Mouse (Mus musculus) bone marrow, adult 2 months (tissue): Measurements from ENCODE around the gene 1600014C10Rik. TPM values are rescaled to one million over a fixed set of nuclear protein-coding genes. Genes with fewer than 3 reads are reported as not detected.

ENCODE experiments used
- H3K27ac ChIP-seq: fragments of 200-500 bp; 2 replicates; pipeline ENCODE4 v1.5.1; 2012; ENCODE audit warnings: low read depth, mild to moderate bottlenecking, control low read depth, inconsistent platforms, low read length; ENCODE audit not compliant: control insufficient read depth, poor library complexity, insufficient read depth
- H3K4me1 ChIP-seq: fragments of 200-500 bp; 2 replicates; pipeline ENCODE4 v1.6.1; 2011; ENCODE audit warnings: low read length; ENCODE audit not compliant: control insufficient read depth, insufficient read depth
- H3K4me3 ChIP-seq: fragments of 200-500 bp; replicated peaks from 2 replicates; pipeline ENCODE3; 2011; ENCODE audit warnings: mild to moderate bottlenecking, low read depth, low read length, control low read depth; ENCODE audit not compliant: control insufficient read depth
- CTCF ChIP-seq: fragments of 200-500 bp; IDR thresholded peaks from 2 replicates; pipeline ENCODE4 v1.5.1; 2011; ENCODE audit warnings: low read length, control low read depth; ENCODE audit not compliant: control insufficient read depth, insufficient read depth
- POLR2A ChIP-seq: fragments of 200-500 bp; IDR thresholded peaks from 2 replicates; pipeline ENCODE4 v1.6.1; 2011; ENCODE audit warnings: low read depth, mild to moderate bottlenecking, control low read depth, low read length, borderline replicate concordance; ENCODE audit not compliant: control insufficient read depth
- WGBS: fragments of 180-500 bp; shearing (Covaris S2); methylation state at CpG from one replicate; pipeline ENCODE4 v1.1.7; 2018; 5-methylcytosine and 5-hydroxymethylcytosine counted together
- polyA plus RNA-seq: library from polyadenylated mRNA; stranded (reverse); fragments of >200 nt; gene quantifications from 2 replicates; pipeline ENCODE4 v1.2.4, GENCODE M21; 2011; ENCODE audit warnings: low replicate concordance; ENCODE audit not compliant: missing spikeins, insufficient read depth, insufficient read length

Gene 1600014C10Rik
- polyA plus RNA-seq, 1 experiment, result 22.2 TPM

DNA sequence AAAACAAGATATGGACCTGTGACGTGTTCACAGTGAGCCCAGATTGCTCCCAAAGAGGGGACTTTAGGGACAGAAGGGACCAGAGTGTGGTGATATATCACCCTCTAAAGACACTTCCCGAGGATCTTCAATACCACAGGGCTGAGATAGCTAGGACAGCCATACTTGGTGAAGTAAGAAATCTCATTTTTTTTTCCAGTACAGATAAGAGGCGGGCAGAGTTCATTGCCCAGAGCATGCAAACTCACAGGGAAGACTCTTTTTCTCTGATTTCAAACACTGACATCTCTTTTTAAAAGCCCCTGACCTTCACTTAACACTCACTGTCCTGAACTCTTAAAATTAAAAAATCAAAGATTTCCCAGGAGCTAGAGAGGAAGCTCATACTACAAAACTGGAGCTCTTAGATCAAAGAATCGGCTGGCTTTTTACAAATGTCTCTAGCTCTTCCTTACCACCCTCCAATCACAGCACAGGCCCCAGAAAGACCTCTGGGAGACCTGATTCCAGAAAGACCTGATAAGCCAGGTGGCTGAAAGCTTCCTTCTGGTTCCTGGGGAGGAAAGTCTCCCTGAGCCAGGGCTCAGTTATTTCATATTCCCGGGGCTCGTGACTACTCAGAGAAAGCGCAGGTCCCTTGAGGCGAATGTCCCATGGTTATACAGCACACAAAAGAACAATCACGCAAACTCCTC, 24.1 kb upstream of the 1600014C10Rik start:
- Histone ChIP-seq H3K27ac (no peak overlapping the region), H3K4me3 (no peak overlapping the region), H3K4me1 (peaks cover 3% of the 10 kb centered on the region)
- WGBS, result 82% methylated on average over 9 of the region's 9 CpGs
- TF ChIP-seq POLR2A (no peak), CTCF (no peak)

DNA sequence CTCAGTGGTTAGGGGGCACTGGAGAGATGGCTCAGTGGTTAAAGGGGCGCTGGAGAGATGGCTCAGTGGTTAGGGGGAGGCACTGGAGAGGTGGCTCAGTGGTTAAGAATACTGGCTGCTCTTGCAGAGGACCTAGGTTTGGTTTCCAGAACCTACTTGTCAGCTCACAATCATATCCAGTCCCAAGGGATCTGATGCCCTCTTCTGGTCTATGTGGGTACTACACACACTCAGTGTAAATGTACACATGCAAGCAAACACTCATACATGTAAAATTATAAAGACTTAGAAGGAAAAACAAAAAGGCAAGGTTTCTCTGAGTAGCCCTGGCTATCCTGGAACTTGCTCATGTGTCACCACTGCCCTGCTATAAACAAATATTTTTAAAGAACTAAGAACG, 21.6 kb upstream of the 1600014C10Rik start:
- TF ChIP-seq POLR2A (no peak), CTCF (no peak)

GRCm38 (mm10) chr7:38163433-38164050, 19.5 kb upstream of the 1600014C10Rik start:
- H3K4me1 ChIP-seq, result peaks cover 4% of the 10 kb centered on the region; the same call in 1 of the 2 replicates
- no peak overlapping the region for H3K27ac ChIP-seq
- TF ChIP-seq CTCF (no peak), POLR2A (no peak)
- 11% methylated on average over 9 of the region's 9 CpGs for WGBS
- no peak overlapping the region for H3K4me3 ChIP-seq

More for the DNA sequence above, 21.6 kb upstream of the 1600014C10Rik start:
- 88% methylated on average over 2 of the region's 2 CpGs for WGBS
- no peak overlapping the region for H3K4me3 ChIP-seq
- peaks cover 4% of the 10 kb centered on the region; the same call in 1 of the 2 replicates for H3K4me1 ChIP-seq
- H3K27ac ChIP-seq, result no peak overlapping the region

- peaks cover 4% of the 10 kb centered on the region; the same call in 1 of the 2 replicates for H3K4me1 ChIP-seq
- no peak overlapping the region for H3K4me3 ChIP-seq
- 53% methylated on average over 21 of the region's 21 CpGs for WGBS
- TF ChIP-seq POLR2A (no peak), CTCF (no peak)
- no peak overlapping the region for H3K27ac ChIP-seq
Observed at GRCm38 (mm10) chr7:38166930-38167645, 15.9 kb upstream of the 1600014C10Rik start.

DNA sequence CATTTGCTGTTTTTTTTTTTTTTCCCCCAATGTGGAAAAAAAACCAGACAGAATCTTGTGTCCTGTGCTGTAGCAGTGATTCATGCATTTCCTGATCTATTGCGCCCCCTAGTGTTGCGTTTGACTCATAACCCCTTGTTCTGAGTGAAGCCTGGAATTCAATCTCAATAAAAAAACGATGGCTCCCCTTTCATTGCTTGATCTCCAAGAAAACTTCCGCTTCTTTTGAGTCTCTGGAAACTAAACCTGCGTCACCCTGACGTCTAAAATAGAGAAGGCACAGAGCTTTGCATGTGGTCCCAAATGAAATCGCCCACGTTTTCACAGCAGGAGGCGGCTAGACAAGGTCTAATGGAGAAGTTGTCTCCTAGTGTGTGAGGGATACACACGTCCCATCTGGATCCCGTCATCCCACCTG, 15.3 kb upstream of the 1600014C10Rik start:
- TF ChIP-seq POLR2A (no peak), CTCF (peak; percentile 18; the same call in 1 of the 2 replicates)
- Histone ChIP-seq H3K27ac (no peak overlapping the region), H3K4me3 (no peak overlapping the region), H3K4me1 (peaks cover 4% of the 10 kb centered on the region; the same call in 1 of the 2 replicates)
- WGBS, result 16% methylated on average over 11 of the region's 11 CpGs

GRCm38 (mm10) chr7:38173871-38174270, 9.1 kb upstream of the 1600014C10Rik start:
- TF ChIP-seq POLR2A (no peak), CTCF (no peak)
- Histone ChIP-seq H3K27ac (no peak overlapping the region), H3K4me3 (no peak overlapping the region), H3K4me1 (no peaks in the 10 kb centered on the region)
- 68% methylated on average over 14 of the region's 14 CpGs for WGBS

GRCm38 (mm10) chr7:38174321-38175148, 8.5 kb upstream of the 1600014C10Rik start:
- H3K27ac ChIP-seq, result no peak overlapping the region
- no peak for TF ChIP-seq CTCF
- no peak for TF ChIP-seq POLR2A
- no peaks in the 10 kb centered on the region for H3K4me1 ChIP-seq
- H3K4me3 ChIP-seq, result no peak overlapping the region
- 25% methylated on average over 31 of the region's 31 CpGs for WGBS

GRCm38 (mm10) chr7:38176056-38176455, 7.0 kb upstream of the 1600014C10Rik start:
- 75% methylated on average over 3 of the region's 3 CpGs for WGBS
- Histone ChIP-seq H3K27ac (no peak overlapping the region), H3K4me3 (no peak overlapping the region), H3K4me1 (no peaks in the 10 kb centered on the region)
- TF ChIP-seq CTCF (no peak), POLR2A (no peak)
